Mouse (Mus musculus) erythroblast, adult 5-6 weeks (primary cell): ENCODE results near the gene 1600012H06Rik. TPM values are rescaled to one million over a fixed set of nuclear protein-coding genes. Genes with fewer than 3 reads are reported as not detected.
A peak's percentile ranks its signal among the peaks of the same experiment; 100 is the strongest.
"Not testable (repeated sequence)": the region's sequence is repeated elsewhere in the genome, so short reads cannot be mapped to it uniquely, and the experiment has no call there.

Experiments used
- ATAC-seq: replicated peaks from 2 replicates; pipeline ENCODE4 v1.8.0; 2016; ENCODE audit warnings: moderate number of reproducible peaks, mild to moderate bottlenecking, moderate TSS enrichment, inconsistent platforms; ENCODE audit not compliant: poor library complexity, low FRiP score, severe bottlenecking
- total RNA-seq, 2 experiments: library from RNA; stranded (forward) in 1 of 2; stranded (reverse) in 1 of 2; fragments of 150-400 nt in 1 of 2; fragments of 200-764, 138-1000 nt in 1 of 2; gene quantifications; 2 replicates each; pipeline versions ENCODE4 v1.2.3 to v1.2.4; 2015 to 2017; ENCODE audit warnings: low replicate concordance in 2 of 2

The 1600012H06Rik gene
- total RNA-seq (2015; ENCODE audit: low replicate concordance) (5.4 and 9.0 TPM in 2 replicates), total RNA-seq (2017; ENCODE audit: low replicate concordance) (6.7 and 6.8 TPM in 2 replicates)

DNA sequence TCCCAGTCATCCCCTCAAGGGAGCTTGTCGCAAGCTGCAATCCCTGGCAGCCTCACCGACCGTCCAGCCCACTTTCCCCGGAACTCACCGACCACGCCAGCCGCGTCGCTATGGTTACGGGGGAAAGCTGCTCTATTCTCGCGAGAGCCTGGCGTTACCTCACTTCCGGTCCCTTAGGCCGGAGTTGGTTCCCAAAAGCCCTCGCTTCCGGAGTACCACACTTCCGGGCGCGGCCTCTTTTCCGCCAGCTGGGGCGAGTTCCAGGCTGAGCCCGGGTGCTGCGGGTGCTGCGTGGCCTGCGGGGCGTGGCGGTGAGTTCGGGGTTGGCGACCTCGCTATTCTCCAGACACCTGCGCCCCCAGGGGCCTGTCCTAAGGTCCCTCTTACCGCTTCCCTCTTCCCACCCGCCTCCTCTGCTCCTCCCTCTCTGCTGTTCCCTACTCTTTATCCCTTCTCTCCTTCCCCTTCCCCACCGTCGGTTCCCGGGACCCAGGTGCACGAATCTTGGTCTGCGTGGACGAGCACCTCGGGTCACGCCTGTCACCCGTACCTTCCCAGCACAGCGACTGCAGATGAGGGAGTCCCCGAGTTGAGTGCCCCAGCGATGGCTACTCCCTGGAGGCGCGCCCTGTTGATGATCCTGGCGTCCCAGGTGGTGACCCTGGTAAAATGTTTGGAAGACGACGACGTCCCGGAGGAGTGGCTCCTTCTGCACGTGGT is at the start of gene 1600012H06Rik, which contains the start of gene Wdr27:
Gene 1600012H06Rik (plus strand): TSS at position 176 of the 720 bp plus-strand sequence.
Gene Wdr27 (minus strand): TSS at position 150 of the 720 bp plus-strand sequence.
- ATAC-seq: peak; percentile 99

DNA sequence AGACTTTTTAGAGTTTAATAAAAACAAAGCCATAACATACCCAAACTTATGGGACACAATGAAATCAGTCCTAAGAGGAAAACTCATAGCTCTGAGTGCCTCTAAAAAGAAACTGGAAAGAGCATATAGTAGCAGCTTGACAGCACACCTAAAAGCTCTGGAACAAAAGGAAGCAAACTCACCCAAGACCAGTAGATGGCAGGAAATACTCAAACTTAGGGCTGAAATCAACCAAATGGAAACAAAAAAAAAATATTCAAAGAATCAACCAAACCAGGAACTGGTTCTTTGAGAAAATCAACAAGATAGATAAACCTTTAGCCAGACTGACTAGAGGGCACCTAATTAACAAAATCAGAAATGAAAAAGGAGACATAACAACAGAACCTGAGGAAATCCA is 47.9 kb upstream of the 1600012H06Rik start:
- ATAC-seq: not testable (repeated sequence)

- no peak for ATAC-seq
Observed at GRCm38 (mm10) chr17:14898972-14899371, 44.0 kb upstream of the 1600012H06Rik start.

- ATAC-seq: no peak
Observed at GRCm38 (mm10) chr17:14903212-14903611, 39.8 kb upstream of the 1600012H06Rik start.

GRCm38 (mm10) chr17:14904206-14904605 is 38.8 kb upstream of the 1600012H06Rik start:
- no peak for ATAC-seq

GRCm38 (mm10) chr17:14904637-14905265 is 38.2 kb upstream of the 1600012H06Rik start:
- ATAC-seq: 0 out of 2 replicates have a peak, but pooled peaks have one; percentile 38

- ATAC-seq: no peak
Observed at GRCm38 (mm10) chr17:14906611-14907010, 36.4 kb upstream of the 1600012H06Rik start.

DNA sequence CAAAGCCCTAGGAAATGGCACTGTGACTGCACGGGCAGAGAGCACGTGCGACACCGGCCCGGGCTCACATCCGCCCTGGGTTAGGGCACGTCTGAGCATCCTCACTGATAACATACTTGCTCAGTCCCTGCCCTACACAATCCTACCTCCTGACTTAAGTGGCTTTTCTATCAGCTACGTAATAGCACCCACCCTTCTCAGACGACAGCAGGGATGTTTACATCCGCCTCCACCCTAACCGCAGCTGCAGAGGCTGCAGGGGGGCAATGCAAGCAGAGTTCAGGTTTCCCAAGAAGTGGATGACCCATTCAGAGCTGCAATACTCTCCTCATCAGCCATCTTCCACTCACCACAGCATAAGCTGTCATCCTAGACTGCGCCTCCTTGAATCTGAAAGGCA is 35.8 kb upstream of the 1600012H06Rik start:
- ATAC-seq: no peak

DNA sequence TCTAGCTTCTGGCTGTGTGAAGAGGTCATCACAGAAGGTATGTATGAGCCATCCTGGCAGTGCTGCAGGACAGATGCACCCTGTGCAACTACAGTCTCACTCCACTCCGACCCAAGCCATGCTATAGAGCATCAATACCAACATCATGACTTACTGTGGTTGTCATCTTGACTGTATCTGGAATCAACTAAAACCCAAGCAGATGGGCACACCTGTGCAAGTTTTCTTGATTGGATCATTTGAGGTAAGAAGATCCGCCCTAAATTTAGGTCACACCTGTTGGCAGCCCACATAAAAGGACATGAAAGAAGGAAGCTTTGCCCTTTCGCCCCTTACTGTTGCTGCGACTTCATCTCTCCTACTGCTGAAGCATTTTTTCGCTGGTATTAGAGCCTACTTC is 33.7 kb upstream of the 1600012H06Rik start:
- no peak for ATAC-seq

- no peak for ATAC-seq
Observed at GRCm38 (mm10) chr17:14910771-14911170, 32.2 kb upstream of the 1600012H06Rik start.

GRCm38 (mm10) chr17:14912420-14912819 is 30.6 kb upstream of the 1600012H06Rik start:
- no peak for ATAC-seq

GRCm38 (mm10) chr17:14912981-14913380 is 30.0 kb upstream of the 1600012H06Rik start:
- ATAC-seq: no peak

DNA sequence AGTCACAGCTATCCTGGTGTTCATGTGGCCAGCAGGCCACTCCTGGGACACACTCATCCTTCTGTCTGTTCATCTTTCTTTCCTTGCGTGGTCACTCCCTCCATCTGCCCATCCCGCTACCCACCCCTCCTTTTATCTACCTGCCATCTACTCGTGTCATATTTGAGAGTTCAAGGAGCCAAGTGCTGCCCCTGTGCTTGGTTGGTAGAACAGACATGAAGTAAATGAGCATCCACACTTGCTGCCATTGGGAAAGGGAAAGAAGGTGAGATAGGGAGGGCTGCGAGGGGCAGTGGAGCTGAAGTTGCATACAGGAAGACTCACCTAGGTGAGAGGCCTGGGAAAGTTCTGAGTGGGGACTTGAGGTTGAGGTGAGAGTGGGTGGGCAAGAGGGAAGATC is 28.6 kb upstream of the 1600012H06Rik start:
- no peak for ATAC-seq

DNA sequence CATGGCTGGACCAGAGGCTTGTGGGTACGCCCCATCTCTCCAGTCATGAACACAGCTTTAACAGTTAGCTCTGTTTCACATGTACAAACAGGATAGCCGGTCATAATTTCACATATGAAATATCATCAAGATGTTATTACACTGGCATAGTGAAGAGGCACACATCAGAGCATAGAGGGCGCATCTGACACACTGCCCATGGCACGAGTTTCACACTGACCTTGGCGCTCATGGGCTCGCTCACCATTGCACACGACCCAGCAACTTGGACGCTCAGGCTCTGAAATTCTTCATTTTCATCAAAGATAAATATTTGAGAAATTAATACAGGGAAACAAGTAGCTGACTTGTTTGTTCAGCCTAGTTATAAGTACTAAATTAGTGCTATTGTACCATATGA is 25.1 kb upstream of the 1600012H06Rik start:
- ATAC-seq: no peak

DNA sequence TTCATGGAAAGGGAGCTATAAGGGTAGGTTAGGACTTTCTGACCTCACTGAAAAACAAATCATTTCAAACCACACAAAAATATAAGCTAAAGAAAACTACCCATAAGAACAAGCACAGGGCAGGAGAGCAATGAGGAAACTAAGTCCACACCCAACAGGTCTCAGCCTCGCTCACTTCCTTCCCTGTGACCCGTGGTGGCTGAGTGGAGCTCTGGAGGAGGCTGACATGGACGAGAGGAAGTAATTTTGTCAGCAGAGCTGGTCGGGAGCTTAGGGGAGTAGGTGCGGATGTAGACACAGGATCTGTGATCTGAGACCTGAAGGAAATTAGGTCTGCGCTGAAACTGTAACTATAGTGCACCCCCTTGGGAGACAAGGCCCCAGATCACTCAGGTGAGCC is 21.4 kb upstream of the 1600012H06Rik start:
- ATAC-seq: no peak

DNA sequence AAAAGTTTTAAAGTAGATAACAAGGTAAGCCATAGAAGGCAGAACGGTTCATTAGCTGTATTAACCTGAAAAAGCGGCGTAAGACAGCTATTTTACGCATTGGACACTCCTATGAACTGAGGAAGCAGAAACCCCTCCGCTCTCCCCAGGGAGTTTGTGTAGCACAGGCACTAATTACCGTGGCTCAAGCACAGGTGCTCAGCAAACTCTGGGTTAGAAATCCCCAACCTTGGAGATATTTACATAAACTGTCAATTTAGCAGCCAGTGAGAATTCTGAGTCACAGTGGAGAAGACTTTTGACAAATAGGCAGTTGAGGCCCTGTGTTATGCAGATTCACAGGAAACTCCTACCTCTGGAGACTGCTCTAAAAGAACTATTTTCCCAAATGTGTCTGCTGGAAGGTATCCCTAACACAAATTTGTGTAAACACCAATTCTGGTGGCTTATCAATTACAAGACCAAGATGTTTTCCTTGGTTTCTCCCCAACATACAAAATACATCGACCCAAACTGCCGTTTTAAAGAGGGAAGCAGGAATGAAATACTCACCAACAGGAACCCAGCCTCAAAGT is 15.3 kb upstream of the 1600012H06Rik start:
- ATAC-seq: no peak

DNA sequence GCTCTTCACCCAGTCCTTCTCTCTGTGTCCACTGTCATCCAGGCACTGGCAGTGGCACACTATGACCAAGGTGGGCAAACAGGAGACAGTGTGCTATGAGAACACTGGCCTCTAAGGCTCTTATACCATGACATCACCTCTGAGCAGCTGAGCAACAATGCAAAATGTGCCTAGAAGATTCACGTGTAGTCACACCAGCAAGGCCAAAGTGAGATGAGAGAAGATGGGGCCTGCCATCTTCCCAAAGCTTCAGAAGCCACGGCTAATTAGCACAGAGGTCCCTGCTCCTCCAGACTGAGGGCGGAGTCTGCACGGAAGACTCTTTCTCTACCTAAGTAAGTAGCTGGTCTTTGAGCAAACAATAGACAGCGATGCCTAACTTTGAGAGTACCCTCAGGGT is 14.4 kb upstream of the 1600012H06Rik start:
- ATAC-seq: no peak

DNA sequence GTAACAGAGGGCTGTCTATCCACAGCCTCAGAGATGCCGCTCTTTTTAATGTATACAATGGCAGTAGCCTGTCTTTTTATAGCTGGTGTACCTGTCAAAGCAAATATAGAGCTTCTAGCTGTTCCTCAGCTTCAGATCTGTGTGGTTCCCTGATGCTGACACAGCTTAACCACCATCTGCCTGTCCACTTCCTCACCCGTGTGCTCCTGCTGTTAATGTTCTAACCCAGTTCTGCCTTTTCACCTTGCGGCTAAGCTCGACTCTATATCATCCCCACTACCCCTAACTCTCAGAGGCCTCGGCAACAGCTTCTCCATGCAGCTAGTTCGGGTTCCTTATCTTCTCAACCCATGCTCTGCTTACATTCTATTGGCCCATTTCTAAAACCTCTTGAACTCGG is 12.3 kb upstream of the 1600012H06Rik start:
- no peak for ATAC-seq

- no peak for ATAC-seq
Observed at GRCm38 (mm10) chr17:14931469-14931868, 11.5 kb upstream of the 1600012H06Rik start.

DNA sequence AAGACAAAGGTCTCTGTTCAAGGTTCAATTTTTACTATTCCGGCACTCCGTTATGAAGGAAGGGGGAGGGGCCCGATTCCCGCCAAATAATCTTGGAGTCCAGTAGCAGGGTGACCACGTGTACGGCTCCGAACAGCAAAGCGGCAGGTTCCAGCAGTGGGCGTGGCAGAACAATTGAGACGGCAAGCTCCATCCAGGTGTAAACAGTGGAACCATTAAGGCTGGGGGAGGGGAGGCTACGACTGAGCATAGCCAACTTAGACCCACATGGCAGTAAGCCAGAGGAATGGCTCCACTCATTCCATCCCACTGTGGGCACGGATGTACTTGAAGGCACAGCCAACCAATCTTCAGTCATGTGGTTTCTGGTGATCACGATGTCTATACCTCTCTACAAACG is 7.7 kb upstream of the 1600012H06Rik start:
- not testable (repeated sequence) for ATAC-seq
